Mouse (Mus musculus) frontal cortex, postnatal 36 days (tissue): ENCODE results near the gene Gm21738.
"Not testable (repeated sequence)": the region's sequence is repeated elsewhere in the genome, so short reads cannot be mapped to it uniquely, and the experiment has no call there.

ENCODE experiments used
- DNase-seq, 2 experiments: peaks; one replicate each; pipeline ENCODE4 v3.0.0; 2022; ENCODE audit warnings: low spot score in 2 of 2

Gm21738 gene

GRCm38 (mm10) chr14:19418830-19419229 lies at the start of gene Gm21738:
Gene Gm21738, minus strand, starts transcription at chr14:19418930.
- DNase-seq: not testable (repeated sequence)

- not testable (repeated sequence) for DNase-seq
Observed at GRCm38 (mm10) chr14:19383741-19384140, 35.0 kb downstream of the Gm21738 start.
